Mouse (Mus musculus) heart, embryonic 13.5 days (tissue): ENCODE data around the gene Mad2l2. TPM values are rescaled to one million over a fixed set of nuclear protein-coding genes. Genes with fewer than 3 reads are reported as not detected.
"Not testable (repeated sequence)": the region's sequence is repeated elsewhere in the genome, so short reads cannot be mapped to it uniquely, and the experiment has no call there.

ENCODE experiments used
- ATAC-seq: fragments of 200-750 bp; cut with Nextera tagmentation; 2 replicates; pipeline ENCODE4 v1.8.0; 2017; ENCODE audit warnings: moderate TSS enrichment; ENCODE audit not compliant: insufficient number of reproducible peaks, low FRiP score, low TSS enrichment; ENCODE audit errors: extremely low read depth
- H3K27ac ChIP-seq: fragments of 300-500 bp; sonication (generic); replicated peaks from 2 replicates; pipeline ENCODE4 v1.5.1; 2015; ENCODE audit warnings: moderate library complexity, mild to moderate bottlenecking, inconsistent platforms
- H3K27me3 ChIP-seq: fragments of 300-500 bp; sonication (generic); replicated peaks from 2 replicates; pipeline ENCODE4 v1.6.1; 2015; ENCODE audit warnings: mild to moderate bottlenecking, inconsistent platforms
- H3K36me3 ChIP-seq: fragments of 300-500 bp; sonication (generic); 2 replicates; pipeline ENCODE4 v1.6.1; 2015; ENCODE audit warnings: mild to moderate bottlenecking, inconsistent platforms
- H3K4me1 ChIP-seq: fragments of 300-500 bp; sonication (generic); 2 replicates; pipeline ENCODE4 v1.6.1; 2015; ENCODE audit warnings: inconsistent platforms
- H3K4me2 ChIP-seq: fragments of 300-500 bp; sonication (generic); 2 replicates; pipeline ENCODE4 v1.6.1; 2015; ENCODE audit warnings: inconsistent platforms, mild to moderate bottlenecking, moderate library complexity
- H3K4me3 ChIP-seq: fragments of 300-500 bp; sonication (generic); 2 replicates; pipeline ENCODE4 v1.5.1; 2015; ENCODE audit warnings: moderate library complexity, mild to moderate bottlenecking, inconsistent platforms
- H3K9ac ChIP-seq: fragments of 300-500 bp; sonication (generic); 2 replicates; pipeline ENCODE4 v1.6.1; 2015; ENCODE audit warnings: inconsistent platforms, mild to moderate bottlenecking, moderate library complexity
- H3K9me3 ChIP-seq: fragments of 300-500 bp; sonication (generic); 2 replicates; pipeline ENCODE4 v1.6.1; 2016; ENCODE audit warnings: inconsistent platforms
- WGBS: fragments of 180-500 bp; shearing (Covaris S2); methylation state at CpG from one replicate; pipeline ENCODE4 v1.1.7; 2015; ENCODE audit warnings: mixed read lengths; 5-methylcytosine and 5-hydroxymethylcytosine counted together
- microRNA-seq: library from miRNA; unstranded; fragments of <30 nt; microRNA quantifications from one replicate; pipeline ENCODE4, GENCODE M21; 2016
- polyA plus RNA-seq: library from polyadenylated mRNA; unstranded; fragments of >200 nt; fragmentation: Nextera tagmentation; extraction: Ambion mirVana; gene quantifications from 2 replicates; pipeline ENCODE4 v1.2.1, GENCODE M21; 2015

Mad2l2 gene
- polyA plus RNA-seq, 1 experiment from 2014 or later, result 33.3 TPM

- Histone ChIP-seq H3K4me2 (no peak overlapping the region), H3K27me3 (peaks cover 96% of the 10 kb centered on the region), H3K9ac (no peak overlapping the region), H3K27ac (no peak overlapping the region), H3K9me3 (no peaks in the 10 kb centered on the region), H3K36me3 (no peaks in the 10 kb centered on the region), H3K4me3 (no peak overlapping the region), H3K4me1 (no peaks in the 10 kb centered on the region)
- no peak for ATAC-seq
These were observed 47.5 kb downstream of the Mad2l2 start for GRCm38 (mm10) chr4:148177716-148178115.

GRCm38 (mm10) chr4:148181483-148181882, 51.3 kb downstream of the Mad2l2 start:
- Histone ChIP-seq H3K4me3 (no peak overlapping the region), H3K9me3 (no peaks in the 10 kb centered on the region), H3K4me1 (no peaks in the 10 kb centered on the region), H3K27ac (no peak overlapping the region), H3K4me2 (no peak overlapping the region), H3K27me3 (peaks cover 82% of the 10 kb centered on the region), H3K36me3 (no peaks in the 10 kb centered on the region), H3K9ac (no peak overlapping the region)
- no peak for ATAC-seq
- 82% methylated on average over 12 of the region's 12 CpGs for WGBS

- H3K27me3 ChIP-seq, result peaks cover 73% of the 10 kb centered on the region
- H3K4me2 ChIP-seq, result no peak overlapping the region
- no peak for ATAC-seq
- 25% methylated on average over 8 of the region's 8 CpGs for WGBS
- no peak overlapping the region for H3K4me3 ChIP-seq
- no peak overlapping the region for H3K9ac ChIP-seq
- H3K9me3 ChIP-seq, result no peaks in the 10 kb centered on the region
- no peak overlapping the region for H3K27ac ChIP-seq
- no peaks in the 10 kb centered on the region for H3K4me1 ChIP-seq
- H3K36me3 ChIP-seq, result no peaks in the 10 kb centered on the region
These were observed 52.2 kb downstream of the Mad2l2 start for GRCm38 (mm10) chr4:148182363-148182762.

GRCm38 (mm10) chr4:148184564-148184963, 54.4 kb downstream of the Mad2l2 start:
- no peak overlapping the region for H3K9ac ChIP-seq
- peaks cover 54% of the 10 kb centered on the region for H3K27me3 ChIP-seq
- WGBS, result 66% methylated on average over 9 of the region's 9 CpGs
- no peak overlapping the region for H3K4me2 ChIP-seq
- H3K36me3 ChIP-seq, result no peaks in the 10 kb centered on the region
- H3K4me3 ChIP-seq, result no peak overlapping the region
- no peak for ATAC-seq
- no peak overlapping the region for H3K27ac ChIP-seq
- H3K4me1 ChIP-seq, result no peaks in the 10 kb centered on the region
- no peaks in the 10 kb centered on the region for H3K9me3 ChIP-seq

- H3K9ac ChIP-seq, result no peak overlapping the region
These were observed 55.6 kb downstream of the Mad2l2 start for GRCm38 (mm10) chr4:148185819-148186218.

GRCm38 (mm10) chr4:148188767-148189166, 58.6 kb downstream of the Mad2l2 start:
- not testable (repeated sequence) for H3K4me3 ChIP-seq, H3K9ac ChIP-seq, H3K4me2 ChIP-seq, H3K4me1 ChIP-seq, H3K27ac ChIP-seq, ATAC-seq, H3K36me3 ChIP-seq, H3K9me3 ChIP-seq
- peaks cover 29% of the 10 kb centered on the region; the same call in 1 of the 2 replicates for H3K27me3 ChIP-seq
- WGBS, result 84% methylated on average over 1 of the region's 1 CpGs

More at GRCm38 (mm10) chr4:148185819-148186218, 55.6 kb downstream of the Mad2l2 start:
- Histone ChIP-seq H3K9me3 (no peaks in the 10 kb centered on the region), H3K4me1 (no peaks in the 10 kb centered on the region), H3K36me3 (no peaks in the 10 kb centered on the region), H3K27ac (no peak overlapping the region), H3K4me3 (no peak overlapping the region), H3K27me3 (peaks cover 46% of the 10 kb centered on the region), H3K4me2 (no peak overlapping the region)
- no peak for ATAC-seq
- 60% methylated on average over 4 of the region's 4 CpGs for WGBS

GRCm38 (mm10) chr4:148192707-148193245, 62.6 kb downstream of the Mad2l2 start:
- H3K9me3 ChIP-seq, result no peaks in the 10 kb centered on the region
- no peak overlapping the region for H3K9ac ChIP-seq
- H3K4me2 ChIP-seq, result no peak overlapping the region
- H3K4me3 ChIP-seq, result no peak overlapping the region
- H3K4me1 ChIP-seq, result peaks cover 2% of the 10 kb centered on the region; the same call in 1 of the 2 replicates
- ATAC-seq, result no peak
- WGBS, result 25% methylated on average over 11 of the region's 11 CpGs
- no peak overlapping the region for H3K27ac ChIP-seq
- H3K36me3 ChIP-seq, result no peaks in the 10 kb centered on the region
- peaks cover 22% of the 10 kb centered on the region for H3K27me3 ChIP-seq

- H3K36me3 ChIP-seq, result no peaks in the 10 kb centered on the region
- H3K4me2 ChIP-seq, result no peak overlapping the region
- ATAC-seq, result no peak
- no peak overlapping the region for H3K27ac ChIP-seq
- H3K4me3 ChIP-seq, result no peak overlapping the region
- no peaks in the 10 kb centered on the region for H3K9me3 ChIP-seq
- peaks cover 2% of the 10 kb centered on the region; the same call in 1 of the 2 replicates for H3K4me1 ChIP-seq
- H3K9ac ChIP-seq, result no peak overlapping the region
- H3K27me3 ChIP-seq, result peaks cover 32% of the 10 kb centered on the region
These were observed 64.2 kb downstream of the Mad2l2 start for GRCm38 (mm10) chr4:148194400-148194799.

Small RNAs within 50 kb of the gene (microRNA-seq; reads per million reads assigned to microRNA genes)
- gene Mir7022, result not detected

Other genes starting within 250 kb of the Mad2l2 start
- gene Mfn2, start 225.7 kb upstream of the Mad2l2 start, polyA plus RNA-seq, result 102 and 105 TPM in 2 replicates
- 43.7 and 49.2 TPM in 2 replicates for gene Plod1, start 193.6 kb upstream of the Mad2l2 start, polyA plus RNA-seq
- gene 2510039O18Rik, start 189.5 kb upstream of the Mad2l2 start, polyA plus RNA-seq, result 12.4 and 13.0 TPM in 2 replicates
- gene Nppb, start 144.6 kb upstream of the Mad2l2 start, polyA plus RNA-seq, result 187 and 230 TPM in 2 replicates
- 4,587 and 5,670 TPM in 2 replicates for gene Nppa, start 129.7 kb upstream of the Mad2l2 start, polyA plus RNA-seq
- 5.8 and 6.5 TPM in 2 replicates for gene Clcn6, start 91.6 kb upstream of the Mad2l2 start, polyA plus RNA-seq
- 11.4 and 11.7 TPM in 2 replicates for gene Mthfr, start 91.3 kb upstream of the Mad2l2 start, polyA plus RNA-seq
- gene Agtrap, start 42.4 kb upstream of the Mad2l2 start, polyA plus RNA-seq, result 15.4 and 17.6 TPM in 2 replicates
- 0.03 and 0.05 TPM in 2 replicates for gene Draxin, start 314 bp downstream of the Mad2l2 start, polyA plus RNA-seq
- 18.6 and 19.6 TPM in 2 replicates for gene Fbxo6, start 21.8 kb downstream of the Mad2l2 start, polyA plus RNA-seq
- 20.9 and 26.9 TPM in 2 replicates for gene Fbxo44, start 30.1 kb downstream of the Mad2l2 start, polyA plus RNA-seq
- 1.0 and 1.6 TPM in 2 replicates for gene Fbxo2, start 30.2 kb downstream of the Mad2l2 start, polyA plus RNA-seq
- 0.03 TPM in 2 replicates for gene Disp3, start 157.6 kb downstream of the Mad2l2 start, polyA plus RNA-seq